Mouse (Mus musculus): ENCODE results near the gene March6.

Gene March6

GRCm38 (mm10) chr15:31542013-31542958 lies 11.4 kb upstream of the March6 start:
- DNase-seq: no peak

- DNase-seq: no peak
Observed at GRCm38 (mm10) chr15:31540513-31540802, 9.6 kb upstream of the March6 start.

GRCm38 (mm10) chr15:31539643-31540512 lies 9.0 kb upstream of the March6 start:
- DNase-seq: no peak

- no peak for DNase-seq
Observed at GRCm38 (mm10) chr15:31538346-31538745, 7.5 kb upstream of the March6 start.

GRCm38 (mm10) chr15:31537706-31538105 lies 6.9 kb upstream of the March6 start:
- no peak for DNase-seq

- no peak for DNase-seq
Observed at GRCm38 (mm10) chr15:31536051-31536737, 5.3 kb upstream of the March6 start.

- no peak for DNase-seq
Observed at GRCm38 (mm10) chr15:31535259-31535855, 4.5 kb upstream of the March6 start.

- DNase-seq: no peak
Observed at GRCm38 (mm10) chr15:31534421-31535258, 3.8 kb upstream of the March6 start.

- no peak for DNase-seq
Observed at GRCm38 (mm10) chr15:31533529-31533928, 2.7 kb upstream of the March6 start.

GRCm38 (mm10) chr15:31532331-31533021 lies 1.6 kb upstream of the March6 start:
- DNase-seq: no peak

- DNase-seq: no peak
Observed at GRCm38 (mm10) chr15:31531446-31532330, 835 bp upstream of the March6 start.

GRCm38 (mm10) chr15:31529811-31530658 lies 818 bp downstream of the March6 start:
- DNase-seq: peak; percentile 53

GRCm38 (mm10) chr15:31529103-31529502 lies 1.8 kb downstream of the March6 start:
- no peak for DNase-seq

GRCm38 (mm10) chr15:31528477-31528876 lies 2.4 kb downstream of the March6 start:
- DNase-seq: no peak

- no peak for DNase-seq
Observed at GRCm38 (mm10) chr15:31526463-31526862, 4.4 kb downstream of the March6 start.

GRCm38 (mm10) chr15:31519000-31519399 lies 11.9 kb downstream of the March6 start:
- no peak for DNase-seq

GRCm38 (mm10) chr15:31518371-31518770 lies 12.5 kb downstream of the March6 start:
- no peak for DNase-seq

GRCm38 (mm10) chr15:31517186-31517585 lies 13.7 kb downstream of the March6 start:
- no peak for DNase-seq

GRCm38 (mm10) chr15:31511795-31512194 lies 19.1 kb downstream of the March6 start:
- no peak for DNase-seq
